Mouse (Mus musculus): Measurements from ENCODE around the gene Dtd1.

GRCm38 (mm10) chr2:144550529-144550928 lies 49.2 kb upstream of the Dtd1 start, which contains the start of gene Rbbp9:
- TF ChIP-seq CTCF (IDR thresholded peaks at IDR 0.05 in 2 of 3, conservative IDR thresholded peaks at IDR 0.05 in 1 of 3; ENCODE audit: control insufficient read depth in 1 of 3, insufficient read depth in 1 of 3, low read depth in 2 of 3, low read length in 3 of 3, poor library complexity in 1 of 3, severe bottlenecking in 1 of 3) (no peak), ZC3H11A (IDR thresholded peaks at IDR 0.05; ENCODE audit: low read depth, low read length) (no peak), TCF12 (IDR thresholded peaks at IDR 0.05; ENCODE audit: low read depth, low read length) (no peak), POLR2A (IDR thresholded peaks at IDR 0.05; ENCODE audit: control insufficient read depth in 1 of 2, insufficient read depth in 1 of 2, low read depth in 1 of 2, low read length in 2 of 2, poor library complexity in 1 of 2) (no peak), RCOR1 (IDR thresholded peaks at IDR 0.05; ENCODE audit: low read depth, low read length) (no peak), MAX (IDR thresholded peaks at IDR 0.05; ENCODE audit: low read length) (no peak), MYB (IDR thresholded peaks at IDR 0.05; ENCODE audit: low read depth, low read length) (no peak), CHD1 (IDR thresholded peaks at IDR 0.05; ENCODE audit: low read depth, low read length) (no peak), NRF1 (IDR thresholded peaks at IDR 0.05; ENCODE audit: insufficient read depth, low read depth, low read length, poor library complexity, severe bottlenecking) (no peak), EP300 (IDR thresholded peaks at IDR 0.05; ENCODE audit: low read depth in 1 of 2, low read length in 2 of 2) (no peak)

Measured in MEL (cell line).